Mouse (Mus musculus) intestine, embryonic 14.5 days (tissue): ENCODE results near the gene Tnfrsf18. TPM values are rescaled to one million over a fixed set of nuclear protein-coding genes. Genes with fewer than 3 reads are reported as not detected.
A peak's percentile ranks its signal among the peaks of the same experiment; 100 is the strongest.

ENCODE experiments used
- ATAC-seq: fragments of 200-750 bp; cut with Nextera tagmentation; replicated peaks from 2 replicates; pipeline ENCODE4 v1.8.0; 2017; ENCODE audit warnings: low read depth, moderate number of reproducible peaks, moderate TSS enrichment, moderate library complexity; ENCODE audit not compliant: low FRiP score, low TSS enrichment
- DNase-seq: peaks from one replicate; pipeline ENCODE4 v3.0.0-alpha.2; 2018; ENCODE audit warnings: low spot score
- H3K27ac ChIP-seq: fragments of 300-500 bp; sonication (generic); 2 replicates; pipeline ENCODE4 v1.5.1; 2014; ENCODE audit warnings: low read depth, mild to moderate bottlenecking, control low read depth
- H3K27me3 ChIP-seq: fragments of 300-500 bp; sonication (generic); replicated peaks from 2 replicates; pipeline ENCODE4 v1.6.1; 2014; ENCODE audit warnings: low read length, control low read depth; ENCODE audit not compliant: control insufficient read depth, insufficient read depth
- H3K36me3 ChIP-seq: fragments of 300-500 bp; sonication (generic); 2 replicates; pipeline ENCODE4 v1.6.1; 2014; ENCODE audit warnings: low read length, control low read depth; ENCODE audit not compliant: control insufficient read depth, insufficient read depth
- H3K4me1 ChIP-seq: fragments of 300-500 bp; sonication (generic); replicated peaks from 2 replicates; pipeline ENCODE4 v1.6.1; 2014; ENCODE audit warnings: low read length, control low read depth, mixed read lengths; ENCODE audit not compliant: control insufficient read depth, insufficient read depth
- H3K4me2 ChIP-seq: fragments of 300-500 bp; sonication (generic); 2 replicates; pipeline ENCODE4 v1.6.1; 2014; ENCODE audit warnings: low read length
- H3K4me3 ChIP-seq: fragments of 300-500 bp; sonication (generic); 2 replicates; pipeline ENCODE4 v1.5.1; 2014; ENCODE audit warnings: low read depth, low read length, control low read depth, mixed read lengths
- H3K9ac ChIP-seq: fragments of 300-500 bp; sonication (generic); 2 replicates; pipeline ENCODE4 v1.6.1; 2014; ENCODE audit warnings: mild to moderate bottlenecking, low read length
- H3K9me3 ChIP-seq: fragments of 300-500 bp; sonication (generic); 2 replicates; pipeline ENCODE4 v1.6.1; 2016; ENCODE audit warnings: low read length, control low read depth; ENCODE audit not compliant: control insufficient read depth
- WGBS: fragments of 180-500 bp; shearing (Covaris S2); extraction: QIAGEN DNeasy Blood & Tissue Kit; methylation state at CpG from one replicate; pipeline ENCODE4 v1.1.7; 2014; 5-methylcytosine and 5-hydroxymethylcytosine counted together
- polyA plus RNA-seq: library from polyadenylated mRNA; unstranded; fragments of >200 nt; fragmentation: Nextera tagmentation; extraction: Ambion mirVana; gene quantifications from 2 replicates; pipeline ENCODE4 v1.2.1, GENCODE M21; 2014

The Tnfrsf18 gene
- polyA plus RNA-seq, 1 experiment from 2014 or later: 1.6 TPM

- H3K4me1 ChIP-seq: no peaks in the 10 kb centered on the region
- no peak overlapping the region for H3K9ac ChIP-seq
- DNase-seq (no peak), ATAC-seq (no peak; the same call in 1 of the 2 replicates)
- no peak overlapping the region for H3K27ac ChIP-seq
- 50% methylated on average over 5 of the region's 5 CpGs for WGBS
- H3K27me3 ChIP-seq: no peaks in the 10 kb centered on the region
- no peak overlapping the region for H3K4me3 ChIP-seq
- H3K36me3 ChIP-seq: no peaks in the 10 kb centered on the region
- no peaks in the 10 kb centered on the region for H3K9me3 ChIP-seq
- H3K4me2 ChIP-seq: no peak overlapping the region
Observed at GRCm38 (mm10) chr4:156044754-156045153, 18.8 kb downstream of the Tnfrsf18 start.

GRCm38 (mm10) chr4:156049779-156050178, 23.8 kb downstream of the Tnfrsf18 start:
- no peaks in the 10 kb centered on the region for H3K9me3 ChIP-seq
- no peaks in the 10 kb centered on the region for H3K27me3 ChIP-seq
- no peak overlapping the region for H3K4me3 ChIP-seq
- H3K36me3 ChIP-seq: no peaks in the 10 kb centered on the region
- no peak overlapping the region for H3K9ac ChIP-seq
- no peak overlapping the region for H3K27ac ChIP-seq
- DNase-seq (no peak), ATAC-seq (no peak)
- H3K4me1 ChIP-seq: no peaks in the 10 kb centered on the region
- 66% methylated on average over 3 of the region's 3 CpGs for WGBS
- H3K4me2 ChIP-seq: no peak overlapping the region

GRCm38 (mm10) chr4:156050391-156050980, 24.5 kb downstream of the Tnfrsf18 start:
- H3K9me3 ChIP-seq: no peaks in the 10 kb centered on the region
- peak; percentile 22; the same call in 1 of the 2 replicates for ATAC-seq
- H3K4me2 ChIP-seq: no peak overlapping the region
- no peaks in the 10 kb centered on the region for H3K36me3 ChIP-seq
- no peaks in the 10 kb centered on the region for H3K4me1 ChIP-seq
- H3K27me3 ChIP-seq: no peaks in the 10 kb centered on the region
- WGBS: 63% methylated on average over 6 of the region's 6 CpGs
- no peak for DNase-seq
- no peak overlapping the region for H3K4me3 ChIP-seq
- no peak overlapping the region for H3K27ac ChIP-seq
- H3K9ac ChIP-seq: no peak overlapping the region

- DNase-seq (no peak), ATAC-seq (no peak)
- Histone ChIP-seq H3K4me3 (no peak overlapping the region), H3K27me3 (no peaks in the 10 kb centered on the region), H3K36me3 (no peaks in the 10 kb centered on the region), H3K9ac (no peak overlapping the region), H3K4me1 (no peaks in the 10 kb centered on the region), H3K27ac (no peak overlapping the region), H3K4me2 (no peak overlapping the region), H3K9me3 (no peaks in the 10 kb centered on the region)
- 80% methylated on average over 4 of the region's 4 CpGs for WGBS
Observed at GRCm38 (mm10) chr4:156053113-156053512, 27.1 kb downstream of the Tnfrsf18 start.

GRCm38 (mm10) chr4:156054130-156054529, 28.2 kb downstream of the Tnfrsf18 start:
- Histone ChIP-seq H3K9me3 (no peaks in the 10 kb centered on the region), H3K9ac (no peak overlapping the region), H3K27ac (0 out of 2 replicates have a peak overlapping the region, but pooled peaks have one; percentile 3), H3K4me1 (no peaks in the 10 kb centered on the region), H3K4me3 (no peak overlapping the region), H3K27me3 (no peaks in the 10 kb centered on the region), H3K4me2 (no peak overlapping the region), H3K36me3 (no peaks in the 10 kb centered on the region)
- ATAC-seq (peak; percentile 36), DNase-seq (no peak)
- 74% methylated on average over 4 of the region's 4 CpGs for WGBS

GRCm38 (mm10) chr4:156054606-156055005, 28.6 kb downstream of the Tnfrsf18 start:
- WGBS: 84% methylated on average over 6 of the region's 6 CpGs

GRCm38 (mm10) chr4:156055173-156055572, 29.2 kb downstream of the Tnfrsf18 start:
- H3K4me1 ChIP-seq: no peaks in the 10 kb centered on the region
- H3K4me2 ChIP-seq: peak overlapping the region; percentile 11; the same call in 1 of the 2 replicates
- H3K4me3 ChIP-seq: no peak overlapping the region
- no peaks in the 10 kb centered on the region for H3K36me3 ChIP-seq
- no peak for ATAC-seq
- DNase-seq: no peak
- 84% methylated on average over 5 of the region's 5 CpGs for WGBS
- H3K27me3 ChIP-seq: no peaks in the 10 kb centered on the region
- H3K9me3 ChIP-seq: no peaks in the 10 kb centered on the region
- H3K9ac ChIP-seq: no peak overlapping the region
- H3K27ac ChIP-seq: no peak overlapping the region

More at GRCm38 (mm10) chr4:156054606-156055005, 28.6 kb downstream of the Tnfrsf18 start:
- ATAC-seq (no peak), DNase-seq (peak; percentile 57)
- Histone ChIP-seq H3K4me3 (no peak overlapping the region), H3K27me3 (no peaks in the 10 kb centered on the region), H3K4me2 (no peak overlapping the region), H3K9me3 (no peaks in the 10 kb centered on the region), H3K27ac (no peak overlapping the region), H3K4me1 (no peaks in the 10 kb centered on the region), H3K9ac (no peak overlapping the region), H3K36me3 (no peaks in the 10 kb centered on the region)

GRCm38 (mm10) chr4:156057702-156058101, 31.7 kb downstream of the Tnfrsf18 start:
- 62% methylated on average over 10 of the region's 10 CpGs for WGBS
- no peak for ATAC-seq
- no peaks in the 10 kb centered on the region for H3K36me3 ChIP-seq

GRCm38 (mm10) chr4:156058826-156059225, 32.9 kb downstream of the Tnfrsf18 start:
- DNase-seq (peak; percentile 55), ATAC-seq (peak; percentile 1; the same call in 1 of the 2 replicates)
- H3K4me3 ChIP-seq: peak overlapping the region; percentile 36
- H3K27ac ChIP-seq: peak overlapping the region; percentile 85
- no peaks in the 10 kb centered on the region for H3K36me3 ChIP-seq
- peak overlapping the region; percentile 44 for H3K4me2 ChIP-seq
- no peaks in the 10 kb centered on the region for H3K4me1 ChIP-seq
- H3K27me3 ChIP-seq: no peaks in the 10 kb centered on the region
- WGBS: 51% methylated on average over 9 of the region's 9 CpGs
- no peaks in the 10 kb centered on the region for H3K9me3 ChIP-seq
- H3K9ac ChIP-seq: peak overlapping the region; percentile 50

More at GRCm38 (mm10) chr4:156057702-156058101, 31.7 kb downstream of the Tnfrsf18 start:
- Histone ChIP-seq H3K4me2 (peak overlapping the region; percentile 44), H3K27me3 (no peaks in the 10 kb centered on the region), H3K9me3 (no peaks in the 10 kb centered on the region), H3K4me3 (peak overlapping the region; percentile 36), H3K27ac (no peak overlapping the region), H3K4me1 (no peaks in the 10 kb centered on the region), H3K9ac (peak overlapping the region; percentile 50)
- no peak for DNase-seq
